Mouse (Mus musculus): Measurements from ENCODE around the gene Hist1h2bl.

- TF ChIP-seq POLR2A (IDR thresholded peaks at IDR 0.05; ENCODE audit: extremely low read depth, insufficient read depth, low read length), result no peak
- TF ChIP-seq CTCF (IDR thresholded peaks at IDR 0.05; ENCODE audit: extremely low read depth, insufficient read depth, low read length), result peak; percentile 81
Measured at GRCm38 (mm10) chr13:21734010-21734905, 18.3 kb upstream of the Hist1h2bl start.

Data from cortical plate, adult 2 months (tissue).